ENCODE assay signal across 10 mouse cellular contexts in genomic region chr3:41318232-41319131, GRCm38 (mm10).
DNase-seq lines count a peak whose midpoint lies in the region.
"Had no signal": no experiment of that assay in that cellular context is flagged by ENCODE, and none has a peak within 500 bp of the region (broad histone marks: within the 10 kb centered on the region; RNA-seq: fewer than 3 reads in every experiment).

No protein-coding gene starts in this region.

- peak; percentile 5 for DNase-seq in embryo, embryonic 10.5 days (ENCODE audit: low spot score)
- DNase-seq in embryo, embryonic 11 days = no peak
- DNase-seq in urinary bladder, postnatal 14 days (ENCODE audit: low spot score) = peak; percentile 54
- DNase-seq in urinary bladder, postnatal 25 days (ENCODE audit: low spot score) = no peak
- peak; percentile 68 for DNase-seq in fat pad, adult 2 months (ENCODE audit: extremely low read depth, low read depth, low spot score)
- no peak for DNase-seq in layer of hippocampus, postnatal 36 days
- no peak for DNase-seq in layer of hippocampus, adult 11-12 months (ENCODE audit: low spot score)
- no peak for DNase-seq in thymus, postnatal 36 days
- DNase-seq: heart, adult 18-20 months; kidney, postnatal 25 days had no signal

Comparison
In these comparisons a context has a peak if more than half of its experiments do, and no peak if none do; other contexts are left out.
1. DNase-seq: peak in embryo, embryonic 10.5 days (single experiment), urinary bladder, postnatal 14 days (single experiment) and fat pad, adult 2 months (single experiment); none in embryo, embryonic 11 days (single experiment), urinary bladder, postnatal 25 days (single experiment), layer of hippocampus, postnatal 36 days (0 of 2), layer of hippocampus, adult 11-12 months (single experiment) and thymus, postnatal 36 days (0 of 2).